Mouse (Mus musculus) spleen, adult 2 months (tissue): ENCODE data around the gene Zfp869.
"Not testable (repeated sequence)": the region's sequence is repeated elsewhere in the genome, so short reads cannot be mapped to it uniquely, and the experiment has no call there.

Source experiments
- CTCF ChIP-seq: fragments of 200-500 bp; IDR thresholded peaks from 2 replicates; pipeline ENCODE4 v1.5.1; 2011; ENCODE audit warnings: mild to moderate bottlenecking, inconsistent platforms; ENCODE audit not compliant: insufficient read depth, insufficient read length, insufficient replicate concordance; ENCODE audit errors: extremely low read depth
- POLR2A ChIP-seq: fragments of 200-500 bp; IDR thresholded peaks from 2 replicates; pipeline ENCODE4 v1.6.1; 2011; ENCODE audit warnings: low read depth, low read length, inconsistent platforms

DNA sequence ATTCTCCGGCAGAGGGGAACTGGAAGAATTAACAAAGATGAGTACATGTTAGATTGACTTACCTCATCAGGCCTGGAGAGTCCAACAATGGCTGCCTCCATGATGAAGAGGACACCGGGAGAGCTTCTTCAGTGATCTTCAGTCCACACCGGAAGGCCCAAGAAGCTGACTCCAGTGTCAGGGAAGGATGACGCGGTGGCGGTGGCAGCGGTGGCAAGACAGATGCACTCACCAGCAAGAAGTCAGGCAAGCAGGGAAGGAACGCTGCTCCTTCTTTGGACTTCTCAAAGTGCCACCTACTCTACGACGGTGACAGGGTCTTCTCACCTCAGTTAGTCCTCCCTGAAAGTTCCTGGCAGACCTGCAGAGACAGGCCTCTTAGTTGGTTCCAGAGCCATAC lies at the start of gene Zfp869:
- not testable (repeated sequence) for TF ChIP-seq CTCF, POLR2A
